Mouse (Mus musculus) midbrain, embryonic 11.5 days (tissue): ENCODE measurements around the gene Ttc16. TPM values are rescaled to one million over a fixed set of nuclear protein-coding genes. Genes with fewer than 3 reads are reported as not detected.

ENCODE experiments used
- ATAC-seq: fragments of 200-750 bp; cut with Nextera tagmentation; 2 replicates; pipeline ENCODE4 v1.8.0; 2017; ENCODE audit warnings: moderate TSS enrichment, moderate library complexity; ENCODE audit not compliant: low FRiP score
- DNase-seq: peaks from one replicate; pipeline ENCODE4 v3.0.0; 2015; ENCODE audit warnings: low spot score; ENCODE audit errors: missing footprints
- H3K27ac ChIP-seq: fragments of 300-500 bp; sonication (generic); 2 replicates; pipeline ENCODE4 v1.5.1; 2014; ENCODE audit warnings: low read depth, low read length
- H3K27me3 ChIP-seq: fragments of 300-500 bp; sonication (generic); 2 replicates; pipeline ENCODE4 v1.6.1; 2014; ENCODE audit warnings: mild to moderate bottlenecking, low read length, moderate library complexity, mixed read lengths; ENCODE audit not compliant: control insufficient read depth, insufficient read depth
- H3K36me3 ChIP-seq: fragments of 300-500 bp; sonication (generic); 2 replicates; pipeline ENCODE4 v1.6.1; 2014; ENCODE audit warnings: mild to moderate bottlenecking, low read length, moderate library complexity, mixed read lengths; ENCODE audit not compliant: control insufficient read depth, insufficient read depth
- H3K4me1 ChIP-seq: fragments of 300-500 bp; sonication (generic); 2 replicates; pipeline ENCODE4 v1.6.1; 2014; ENCODE audit warnings: low read length; ENCODE audit not compliant: control insufficient read depth, insufficient read depth
- H3K4me2 ChIP-seq: fragments of 300-500 bp; sonication (generic); 2 replicates; pipeline ENCODE4 v1.6.1; 2014; ENCODE audit warnings: mild to moderate bottlenecking, moderate library complexity
- H3K4me3 ChIP-seq: fragments of 300-500 bp; sonication (generic); 2 replicates; pipeline ENCODE4 v1.5.1; 2014; ENCODE audit warnings: low read depth, low read length
- H3K9ac ChIP-seq: fragments of 300-500 bp; sonication (generic); 2 replicates; pipeline ENCODE4 v1.6.1; 2014; ENCODE audit warnings: low read length
- H3K9me3 ChIP-seq: fragments of 300-500 bp; sonication (generic); 2 replicates; pipeline ENCODE4 v1.6.1; 2016; ENCODE audit warnings: low read length; ENCODE audit not compliant: control insufficient read depth
- WGBS: fragments of 180-500 bp; shearing (Covaris S2); extraction: QIAGEN DNeasy Blood & Tissue Kit; methylation state at CpG from one replicate; pipeline ENCODE4 v1.1.7; 2014; 5-methylcytosine and 5-hydroxymethylcytosine counted together
- polyA plus RNA-seq: library from polyadenylated mRNA; unstranded; fragments of >200 nt; fragmentation: Nextera tagmentation; extraction: Ambion mirVana; gene quantifications from 2 replicates; pipeline ENCODE4 v1.2.1, GENCODE M21; 2014

Gene Ttc16
- polyA plus RNA-seq, 1 experiment from 2014 or later, result 0.30 TPM

DNA sequence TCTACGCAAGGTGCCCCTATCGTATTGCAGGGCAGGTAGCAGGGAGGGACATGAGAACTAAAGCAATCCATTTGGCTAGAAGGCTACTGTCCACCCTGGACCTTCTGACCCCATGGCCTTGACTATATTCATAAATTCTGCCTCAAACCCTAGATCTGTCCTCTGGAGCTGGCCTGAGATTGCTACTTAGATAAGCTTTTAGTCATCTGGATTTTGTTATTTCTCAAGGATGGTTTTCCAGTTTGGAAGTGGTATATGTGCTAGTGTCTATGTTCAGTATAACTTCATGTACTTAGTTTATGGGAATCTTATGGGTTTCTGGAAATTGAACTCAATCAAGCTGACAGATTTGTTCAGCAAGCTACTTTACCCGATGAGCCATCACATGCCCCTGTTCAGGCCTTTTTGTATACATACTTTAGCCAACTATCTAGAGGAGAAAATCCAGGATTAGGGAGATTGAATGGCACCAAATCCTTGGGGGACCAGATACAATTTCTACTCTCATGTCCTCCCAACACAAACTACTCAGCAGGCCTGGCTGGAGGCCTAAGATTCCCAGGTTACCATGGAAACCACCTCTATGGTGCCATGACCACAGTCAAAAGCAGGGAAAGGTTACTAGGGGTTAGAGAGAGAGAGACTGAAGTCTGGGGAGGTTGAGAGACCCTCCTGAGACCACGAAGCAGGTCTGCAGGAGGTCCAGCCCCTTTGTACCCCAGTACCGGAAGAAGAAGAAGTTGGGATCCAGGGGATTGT, 5.9 kb downstream of the Ttc16 start:
- Histone ChIP-seq H3K4me2 (no peak overlapping the region), H3K36me3 (no peaks in the 10 kb centered on the region), H3K4me1 (peaks cover 5% of the 10 kb centered on the region), H3K4me3 (no peak overlapping the region), H3K9me3 (no peaks in the 10 kb centered on the region), H3K27me3 (no peaks in the 10 kb centered on the region), H3K9ac (no peak overlapping the region), H3K27ac (no peak overlapping the region)
- WGBS, result 47% methylated on average over 5 of the region's 5 CpGs
- ATAC-seq (no peak), DNase-seq (peak; percentile 80)

DNA sequence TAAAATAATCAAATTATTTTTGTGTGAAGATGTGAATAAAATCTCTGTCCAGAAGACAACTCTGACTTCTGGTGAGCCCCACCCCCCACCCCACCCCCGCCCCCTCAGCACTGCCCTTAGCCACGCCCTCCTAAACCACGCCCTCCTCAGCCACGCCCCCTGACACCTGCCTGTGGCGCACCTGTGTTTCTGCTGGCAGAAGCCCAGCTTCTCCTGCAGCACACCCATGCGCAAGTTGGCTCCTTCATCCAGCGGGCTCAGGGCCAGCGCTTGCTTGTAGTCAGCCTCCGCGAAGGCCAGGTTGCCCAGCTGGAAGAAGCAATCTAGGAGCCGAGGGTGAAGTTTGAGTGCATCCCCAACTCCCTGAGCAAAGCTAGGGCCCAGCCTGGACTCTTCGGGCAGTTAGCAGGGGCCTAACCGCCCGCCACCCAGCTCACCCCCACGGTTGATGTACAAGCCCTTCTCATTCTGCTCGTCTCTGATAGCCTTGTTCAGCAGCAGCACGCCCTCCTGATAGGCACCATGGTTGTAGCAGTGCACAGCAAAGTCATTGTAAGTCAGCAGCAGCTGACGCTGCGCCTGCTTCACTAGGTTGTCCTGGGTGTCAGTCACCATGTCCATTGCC, 6.7 kb downstream of the Ttc16 start:
- peaks cover 5% of the 10 kb centered on the region for H3K4me1 ChIP-seq
- no peaks in the 10 kb centered on the region for H3K27me3 ChIP-seq
- H3K27ac ChIP-seq, result no peak overlapping the region
- DNase-seq, result no peak
- ATAC-seq, result no peak
- no peak overlapping the region for H3K9ac ChIP-seq
- H3K9me3 ChIP-seq, result no peaks in the 10 kb centered on the region
- no peak overlapping the region for H3K4me3 ChIP-seq
- no peak overlapping the region for H3K4me2 ChIP-seq
- no peaks in the 10 kb centered on the region for H3K36me3 ChIP-seq
- 51% methylated on average over 19 of the region's 19 CpGs for whole genome bisulfite sequencing

GRCm38 (mm10) chr2:32767241-32767640, 8.2 kb downstream of the Ttc16 start:
- no peak overlapping the region for H3K27ac ChIP-seq
- no peaks in the 10 kb centered on the region for H3K36me3 ChIP-seq
- H3K27me3 ChIP-seq, result no peaks in the 10 kb centered on the region
- H3K4me2 ChIP-seq, result no peak overlapping the region
- DNase-seq (no peak), ATAC-seq (no peak)
- H3K9ac ChIP-seq, result no peak overlapping the region
- H3K4me1 ChIP-seq, result peaks cover 5% of the 10 kb centered on the region
- H3K9me3 ChIP-seq, result no peaks in the 10 kb centered on the region
- H3K4me3 ChIP-seq, result no peak overlapping the region
- 80% methylated on average over 12 of the region's 12 CpGs for WGBS

GRCm38 (mm10) chr2:32763353-32763752, 12.1 kb downstream of the Ttc16 start:
- 78% methylated on average over 3 of the region's 3 CpGs for WGBS
- Histone ChIP-seq H3K9me3 (no peaks in the 10 kb centered on the region), H3K27me3 (no peaks in the 10 kb centered on the region), H3K4me2 (no peak overlapping the region), H3K4me1 (no peaks in the 10 kb centered on the region), H3K4me3 (no peak overlapping the region), H3K36me3 (peaks cover 4% of the 10 kb centered on the region; the same call in 1 of the 2 replicates), H3K9ac (no peak overlapping the region), H3K27ac (no peak overlapping the region)
- DNase-seq, result no peak
- no peak for ATAC-seq

DNA sequence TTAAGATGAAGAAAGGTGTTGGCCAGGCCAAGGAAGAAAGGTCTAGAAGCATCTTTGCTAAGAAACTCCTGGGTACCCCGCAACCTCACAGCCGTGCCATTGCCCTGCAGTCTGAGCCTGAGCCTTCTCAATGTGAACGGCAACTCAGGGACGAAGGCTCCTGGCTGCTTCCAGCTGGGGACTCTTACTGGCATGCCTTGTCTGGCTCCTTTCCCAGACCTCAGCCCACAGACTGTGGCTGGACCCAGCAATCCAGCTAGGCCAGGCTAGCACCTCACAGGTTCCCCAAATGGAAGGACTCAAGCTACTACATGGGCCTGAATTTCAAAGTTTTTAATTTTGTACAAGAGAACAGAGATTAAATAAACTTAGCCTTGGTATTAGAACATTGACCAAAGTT, 13.6 kb downstream of the Ttc16 start:
- ATAC-seq, result no peak
- no peak overlapping the region for H3K27ac ChIP-seq
- 96% methylated on average over 4 of the region's 4 CpGs for WGBS
- no peak overlapping the region for H3K4me3 ChIP-seq
- no peak for DNase-seq
- H3K36me3 ChIP-seq, result peaks cover 4% of the 10 kb centered on the region; the same call in 1 of the 2 replicates
- H3K4me1 ChIP-seq, result peaks cover 5% of the 10 kb centered on the region; the same call in 1 of the 2 replicates
- no peak overlapping the region for H3K9ac ChIP-seq
- H3K9me3 ChIP-seq, result no peaks in the 10 kb centered on the region
- no peaks in the 10 kb centered on the region for H3K27me3 ChIP-seq
- no peak overlapping the region for H3K4me2 ChIP-seq

DNA sequence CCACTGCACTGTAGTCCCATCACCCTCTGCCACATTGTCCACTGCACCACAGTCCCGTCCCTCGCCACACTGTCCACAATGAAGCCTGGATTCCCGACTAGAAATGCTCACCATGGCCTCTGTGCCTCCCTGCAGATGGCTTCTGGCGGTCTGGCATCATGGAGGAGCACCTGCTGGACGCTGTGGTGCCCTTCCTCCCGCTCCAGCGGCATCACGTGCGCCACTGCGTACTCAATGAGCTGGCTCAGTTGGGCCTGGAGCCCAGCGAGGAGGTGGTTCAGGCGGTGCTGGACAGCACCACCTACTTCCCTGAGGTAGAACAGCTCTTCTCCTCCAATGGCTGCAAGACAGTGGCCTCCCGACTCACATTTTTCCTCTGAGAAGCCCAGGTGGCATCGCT, 14.1 kb downstream of the Ttc16 start:
- Histone ChIP-seq H3K9ac (no peak overlapping the region), H3K4me2 (no peak overlapping the region), H3K9me3 (no peaks in the 10 kb centered on the region), H3K36me3 (peaks cover 4% of the 10 kb centered on the region; the same call in 1 of the 2 replicates), H3K4me1 (peaks cover 7% of the 10 kb centered on the region; the same call in 1 of the 2 replicates), H3K27me3 (no peaks in the 10 kb centered on the region), H3K4me3 (no peak overlapping the region), H3K27ac (no peak overlapping the region)
- WGBS, result 89% methylated on average over 14 of the region's 14 CpGs
- no peak for DNase-seq
- ATAC-seq, result no peak

- Histone ChIP-seq H3K9me3 (no peaks in the 10 kb centered on the region), H3K36me3 (peaks cover 4% of the 10 kb centered on the region; the same call in 1 of the 2 replicates), H3K4me2 (no peak overlapping the region), H3K27ac (no peak overlapping the region), H3K9ac (no peak overlapping the region), H3K4me1 (peaks cover 7% of the 10 kb centered on the region; the same call in 1 of the 2 replicates), H3K4me3 (no peak overlapping the region), H3K27me3 (no peaks in the 10 kb centered on the region)
- ATAC-seq, result no peak
- DNase-seq, result no peak
- 95% methylated on average over 2 of the region's 2 CpGs for WGBS
Observed at GRCm38 (mm10) chr2:32759001-32759400, 16.4 kb downstream of the Ttc16 start.

GRCm38 (mm10) chr2:32758503-32758902, 16.9 kb downstream of the Ttc16 start:
- H3K9ac ChIP-seq, result no peak overlapping the region
- no peak overlapping the region for H3K4me3 ChIP-seq
- peaks cover 7% of the 10 kb centered on the region; the same call in 1 of the 2 replicates for H3K4me1 ChIP-seq
- no peak overlapping the region for H3K4me2 ChIP-seq
- peaks cover 4% of the 10 kb centered on the region; the same call in 1 of the 2 replicates for H3K36me3 ChIP-seq
- DNase-seq (no peak), ATAC-seq (no peak)
- H3K9me3 ChIP-seq, result no peaks in the 10 kb centered on the region
- WGBS, result 86% methylated on average over 8 of the region's 8 CpGs
- no peaks in the 10 kb centered on the region for H3K27me3 ChIP-seq
- no peak overlapping the region for H3K27ac ChIP-seq
